Mouse (Mus musculus) CH12.LX (cell line): ENCODE results near the gene Csk. TPM values are rescaled to one million over a fixed set of nuclear protein-coding genes. Genes with fewer than 3 reads are reported as not detected.

Experiments used
- DNase-seq: peaks from one replicate; pipeline ENCODE4 v3.0.0-alpha.2; 2013; ENCODE audit errors: extremely low read depth
- H3K27ac ChIP-seq: 2 replicates; pipeline ENCODE4 v1.5.1; 2012; ENCODE audit warnings: low read depth, mild to moderate bottlenecking, control low read depth, moderate library complexity; ENCODE audit not compliant: insufficient read depth
- H3K27me3 ChIP-seq: replicated peaks from 2 replicates; pipeline ENCODE3; 2012; ENCODE audit warnings: inconsistent platforms
- H3K36me3 ChIP-seq, 2 experiments: replicated peaks in 1 of 2; 2 replicates each; pipeline versions ENCODE3 to v1.6.1; 2012; ENCODE audit warnings: inconsistent platforms in 1 of 2, low read length in 1 of 2, mild to moderate bottlenecking in 1 of 2, mixed read lengths in 1 of 2, moderate library complexity in 1 of 2; ENCODE audit not compliant: control insufficient read depth in 1 of 2, insufficient read depth in 1 of 2
- H3K4me1 ChIP-seq, 2 experiments: 2 replicates each; pipeline ENCODE4 v1.6.1; 2012; ENCODE audit warnings: inconsistent platforms in 1 of 2, moderate library complexity in 1 of 2; ENCODE audit not compliant: insufficient read depth in 2 of 2, control insufficient read depth in 1 of 2
- H3K4me2 ChIP-seq: 2 replicates; pipeline ENCODE4 v1.6.1; 2012; ENCODE audit warnings: low read depth, mild to moderate bottlenecking, control low read depth; ENCODE audit not compliant: poor library complexity, insufficient read depth, severe bottlenecking
- H3K4me3 ChIP-seq, 3 experiments: fragments of 150-350 bp in 1 of 3; sonication (generic) in 1 of 3; replicated peaks in 1 of 3; 2 replicates each; pipeline versions ENCODE3 to v1.5.1; 2011 to 2012; ENCODE audit warnings: low read depth in 2 of 3, low read length in 2 of 3, mild to moderate bottlenecking in 2 of 3, moderate library complexity in 2 of 3, control low read depth in 1 of 3, improper control_type of control experiment in 1 of 3, inconsistent platforms in 1 of 3, mixed read lengths in 1 of 3; ENCODE audit not compliant: poor library complexity in 1 of 3
- H3K79me2 ChIP-seq: replicated peaks from 2 replicates; pipeline ENCODE4 v1.6.1; 2012; ENCODE audit warnings: mild to moderate bottlenecking, moderate library complexity; ENCODE audit not compliant: control insufficient read depth, poor library complexity, insufficient read depth, severe bottlenecking; ENCODE audit errors: extremely low read depth
- H3K9ac ChIP-seq: 2 replicates; pipeline ENCODE4 v1.6.1; 2012; ENCODE audit warnings: low read depth, mild to moderate bottlenecking, control low read depth, moderate library complexity; ENCODE audit not compliant: insufficient read depth
- H3K9me3 ChIP-seq: replicated peaks from 2 replicates; pipeline ENCODE3; 2012; ENCODE audit warnings: low read length, inconsistent platforms, mixed read lengths
- CHD1 ChIP-seq: IDR thresholded peaks from 2 replicates; pipeline ENCODE4 v1.6.1; 2012; ENCODE audit warnings: low read depth, low read length, improper control_type of control experiment, inconsistent platforms
- E2F4 ChIP-seq: IDR thresholded peaks from 2 replicates; pipeline ENCODE4 v1.6.1; 2011; ENCODE audit warnings: low read depth, low read length, improper control_type of control experiment; ENCODE audit not compliant: insufficient replicate concordance
- ELF1 ChIP-seq: IDR thresholded peaks from 2 replicates; pipeline ENCODE4 v1.6.1; 2014; ENCODE audit warnings: low read depth, mild to moderate bottlenecking, inconsistent platforms, low read length, improper control_type of control experiment
- ETS1 ChIP-seq: conservative IDR thresholded peaks from 2 replicates; pipeline ENCODE4 v1.6.1; 2012; ENCODE audit warnings: low read depth, mild to moderate bottlenecking, inconsistent platforms, low read length, improper control_type of control experiment, moderate library complexity
- HCFC1 ChIP-seq: IDR thresholded peaks from 2 replicates; pipeline ENCODE4 v1.6.1; 2012; ENCODE audit warnings: low read depth, mild to moderate bottlenecking, inconsistent platforms, low read length, improper control_type of control experiment
- IRF4 ChIP-seq: IDR thresholded peaks from 2 replicates; pipeline ENCODE4 v1.6.1; 2014; ENCODE audit warnings: low read depth, mild to moderate bottlenecking, inconsistent platforms, low read length, improper control_type of control experiment
- JUN ChIP-seq: IDR thresholded peaks from 2 replicates; pipeline ENCODE4 v1.6.1; 2011; ENCODE audit warnings: low read depth, mild to moderate bottlenecking, low read length, improper control_type of control experiment, moderate library complexity; ENCODE audit not compliant: insufficient read depth
- JUND ChIP-seq: conservative IDR thresholded peaks from 2 replicates; pipeline ENCODE4 v1.6.1; 2011; ENCODE audit warnings: low read depth, low read length, improper control_type of control experiment
- KAT2A ChIP-seq: IDR thresholded peaks from 2 replicates; pipeline ENCODE4 v1.6.1; 2012; ENCODE audit warnings: low read length, improper control_type of control experiment, inconsistent platforms; ENCODE audit not compliant: insufficient replicate concordance
- MAFK ChIP-seq: IDR thresholded peaks from 2 replicates; pipeline ENCODE4 v1.6.1; 2011; ENCODE audit warnings: low read length, improper control_type of control experiment; ENCODE audit not compliant: insufficient replicate concordance
- MAX ChIP-seq: IDR thresholded peaks from 2 replicates; pipeline ENCODE4 v1.6.1; 2011; ENCODE audit warnings: low read length, improper control_type of control experiment
- MAZ ChIP-seq: IDR thresholded peaks from 2 replicates; pipeline ENCODE4 v1.6.1; 2012; ENCODE audit warnings: low read depth, mild to moderate bottlenecking, inconsistent platforms, low read length, improper control_type of control experiment, moderate library complexity
- MEF2A ChIP-seq: IDR thresholded peaks from 2 replicates; pipeline ENCODE4 v1.6.1; 2014; ENCODE audit warnings: low read depth, mild to moderate bottlenecking, inconsistent platforms, low read length, improper control_type of control experiment, borderline replicate concordance
- MXI1 ChIP-seq: IDR thresholded peaks from 2 replicates; pipeline ENCODE4 v1.6.1; 2011; ENCODE audit warnings: mild to moderate bottlenecking, low read depth, low read length, improper control_type of control experiment
- MYC ChIP-seq: IDR thresholded peaks from 2 replicates; pipeline ENCODE4 v1.6.1; 2011; ENCODE audit warnings: low read depth, mild to moderate bottlenecking, improper control_type of control experiment, low read length
- NELFE ChIP-seq: IDR thresholded peaks from 2 replicates; pipeline ENCODE4 v1.6.1; 2011; ENCODE audit warnings: low read depth, low read length, improper control_type of control experiment
- POLR2A ChIP-seq: IDR thresholded peaks from 2 replicates; pipeline ENCODE4 v1.6.1; 2011; ENCODE audit warnings: low read depth, mild to moderate bottlenecking, improper control_type of control experiment, low read length
- RCOR1 ChIP-seq: conservative IDR thresholded peaks from 2 replicates; pipeline ENCODE4 v1.6.1; 2012; ENCODE audit warnings: low read depth, mild to moderate bottlenecking, inconsistent platforms, low read length, improper control_type of control experiment
- SMC3 ChIP-seq: IDR thresholded peaks from 2 replicates; pipeline ENCODE4 v1.6.1; 2011; ENCODE audit warnings: low read depth, low read length, improper control_type of control experiment
- USF1 ChIP-seq: IDR thresholded peaks from 2 replicates; pipeline ENCODE4 v1.6.1; 2014; ENCODE audit warnings: low read depth, mild to moderate bottlenecking, inconsistent platforms, low read length, improper control_type of control experiment
- dilution Hi-C: fragments of 300-500 bp; cut with MboI; formaldehyde crosslinking; loops from 2 replicates; pipeline ENCODE4 v1.14.3; 2020; ENCODE audit warnings: low sequenced_read_pairs; ENCODE audit not compliant: extremely low pct_unique_long_range_greater_than_20kb, extremely low pct_ligation_motif_present
- in situ Hi-C: fragments of 300-500 bp; cut with MboI; formaldehyde crosslinking; loops from 3 replicates; pipeline ENCODE4 v1.14.3; 2019; ENCODE audit warnings: low sequenced_read_pairs, low pct_ligation_motif_present, low pct_unique_long_range_greater_than_20kb, mixed read lengths
- polyA plus RNA-seq: library from polyadenylated mRNA; unstranded; fragments of >175 nt; gene quantifications from 2 replicates; pipeline ENCODE4 v1.2.1, GENCODE M21; 2012; ENCODE audit warnings: low read depth; ENCODE audit not compliant: insufficient read length
- total RNA-seq, 2 experiments: library from RNA; depleted of rRNA; stranded (reverse); fragments of 300-350 nt in 1 of 2; fragments of >200 nt in 1 of 2; gene quantifications; 2 replicates each; pipeline ENCODE4 v1.2.3; 2012 to 2014

Gene Csk
- total and polyA plus RNA-seq, 3 experiments = 111 to 153 (median 111) TPM

DNA sequence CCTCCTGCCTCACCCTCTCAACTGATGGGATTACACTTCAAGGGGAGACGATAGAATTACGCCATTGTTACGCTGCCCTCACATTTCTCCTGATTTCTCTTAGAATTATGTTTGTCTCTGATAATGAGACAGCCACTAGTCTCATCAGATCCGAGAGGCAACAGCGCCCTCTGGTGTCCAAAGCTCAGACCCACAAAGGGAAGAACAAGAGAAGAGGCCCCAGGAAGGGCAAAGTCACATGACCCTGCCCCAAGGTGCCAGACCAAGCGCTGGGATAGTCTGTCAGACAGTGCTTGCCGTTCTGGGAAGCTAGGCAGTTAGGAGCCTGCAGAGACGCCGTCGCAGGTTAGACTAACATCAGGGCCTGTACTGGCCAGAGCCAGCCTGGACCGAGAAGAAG, 2.3 kb upstream of the Csk start (continued):
- TF ChIP-seq RCOR1 = no peak
- peak; percentile 26; the same call in 1 of the 2 replicates for TF ChIP-seq JUND
- TF ChIP-seq POLR2A = peak; percentile 65
- no peak for TF ChIP-seq CHD1
- TF ChIP-seq ELF1 = no peak; the same call in 1 of the 2 replicates
- peak; percentile 54 for TF ChIP-seq HCFC1
- peak; percentile 38; the same call in 1 of the 2 replicates for TF ChIP-seq MYC
- TF ChIP-seq MXI1 = no peak
- no peak for TF ChIP-seq MAFK
- peak; percentile 71; the same call in 1 of the 2 replicates for TF ChIP-seq MAZ
- 0 out of 2 replicates have a peak, but pooled peaks have one; percentile 12 for TF ChIP-seq MEF2A
- 0 out of 2 replicates have a peak, but pooled peaks have one; percentile 54 for TF ChIP-seq IRF4
- TF ChIP-seq MAX = peak; percentile 76
- no peak for TF ChIP-seq E2F4
- TF ChIP-seq JUN = no peak
- no peak for TF ChIP-seq ETS1
- peak; percentile 15; the same call in 1 of the 2 replicates for TF ChIP-seq NELFE
- TF ChIP-seq SMC3 = peak; percentile 99
- TF ChIP-seq, all 38 proteins: peak for 17

DNA sequence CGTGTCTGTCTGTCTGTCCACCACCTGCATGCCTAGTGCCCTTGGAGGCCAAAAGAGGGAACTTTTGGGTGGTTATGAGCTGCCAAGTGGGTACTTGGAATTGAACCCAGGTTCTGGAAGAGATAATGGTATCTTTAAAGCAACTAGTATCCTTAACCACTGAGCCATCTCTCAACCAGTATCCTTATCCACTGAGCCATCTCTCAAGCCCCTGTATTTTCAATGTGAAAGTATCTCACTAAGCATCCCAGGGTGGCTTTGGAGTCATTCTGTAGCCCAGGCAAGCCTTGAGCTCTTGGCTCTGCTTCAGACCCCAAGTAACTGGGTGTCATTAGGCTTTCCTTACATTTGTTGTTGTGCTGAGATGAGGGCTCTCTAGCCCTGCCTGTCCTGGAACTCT, 1.5 kb upstream of the Csk start:
- peaks cover 15 to 50% of the 10 kb centered on the region in 2 experiments for H3K4me1 ChIP-seq
- H3K27me3 ChIP-seq = no peaks in the 10 kb centered on the region
- no peak for DNase-seq
- no peak overlapping the region for H3K4me2 ChIP-seq
- no peak overlapping the region for H3K27ac ChIP-seq
- H3K79me2 ChIP-seq = no peaks in the 10 kb centered on the region
- H3K4me3 ChIP-seq = no peak overlapping the region
- H3K9me3 ChIP-seq = peaks cover 2% of the 10 kb centered on the region
- no peak overlapping the region for H3K9ac ChIP-seq
- in situ Hi-C loops = loop anchor here (5.0 to 10.0 kb wide), 4 partner anchors 38 to 340 kb away; partner anchors contain the start of gene Cox5a
- no peaks in the 10 kb centered on the region for H3K36me3 ChIP-seq
- TF ChIP-seq KAT2A (no peak), USF1 (no peak)
- dilution Hi-C loops = no loop called here
